Mouse (Mus musculus): ENCODE measurements around the gene Cacng2. TPM values are rescaled to one million over a fixed set of nuclear protein-coding genes. Genes with fewer than 3 reads are reported as not detected.
A peak's percentile ranks its signal among the peaks of the same experiment; 100 is the strongest.
"Not testable (repeated sequence)": the region's sequence is repeated elsewhere in the genome, so short reads cannot be mapped to it uniquely, and the experiment has no call there.

The Cacng2 gene
- total RNA-seq, 2 experiments from 2014 or later = 36.0 to 36.7 TPM

- intact Hi-C loops (cut with DNase I) = no loop called here
- no peak for DNase-seq
Observed at GRCm38 (mm10) chr15:78026521-78026920, 93.3 kb downstream of the Cacng2 start.

- intact Hi-C loops (cut with DNase I) = no loop called here
- DNase-seq = no peak
Observed at GRCm38 (mm10) chr15:78024211-78024610, 95.6 kb downstream of the Cacng2 start.

GRCm38 (mm10) chr15:78014046-78014445 lies 105.8 kb downstream of the Cacng2 start:
- no peak for DNase-seq

GRCm38 (mm10) chr15:78008206-78008605 lies 111.6 kb downstream of the Cacng2 start:
- intact Hi-C loops (cut with DNase I); DNase-seq: not testable (repeated sequence)

More at GRCm38 (mm10) chr15:78014046-78014445, 105.8 kb downstream of the Cacng2 start:
- intact Hi-C loops (cut with DNase I) = no loop called here

DNA sequence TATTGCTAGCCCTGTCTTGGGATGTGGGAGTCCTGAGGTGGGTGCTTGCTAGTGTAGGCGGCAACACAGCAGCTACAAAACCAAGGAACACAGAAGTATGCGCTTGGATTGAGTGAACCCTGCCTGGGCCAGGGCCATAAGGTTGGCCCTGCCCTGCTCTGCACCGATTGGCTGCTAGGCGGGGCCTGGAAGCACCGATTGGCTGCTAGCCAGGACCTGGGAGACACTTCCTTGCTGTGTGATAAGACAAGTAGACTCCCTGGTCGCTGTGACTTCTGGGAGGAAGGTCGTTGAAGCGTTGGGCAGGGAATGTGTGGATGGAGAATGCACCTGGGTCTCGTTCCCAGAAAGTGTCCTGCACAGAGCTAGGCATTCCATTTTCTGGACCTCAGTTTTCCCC lies 115.9 kb downstream of the Cacng2 start:
- peak; percentile 62 for DNase-seq
- intact Hi-C loops (cut with DNase I) = no loop called here

GRCm38 (mm10) chr15:78001400-78001799 lies 118.4 kb downstream of the Cacng2 start:
- no peak for DNase-seq
- intact Hi-C loops (cut with DNase I) = no loop called here

GRCm38 (mm10) chr15:77988541-77988940 lies 131.3 kb downstream of the Cacng2 start:
- intact Hi-C loops (cut with DNase I) = no loop called here
- peak; percentile 81 for DNase-seq

GRCm38 (mm10) chr15:77983391-77983790 lies 136.4 kb downstream of the Cacng2 start:
- intact Hi-C loops (cut with DNase I) = loop anchor here (5.0 kb wide), 1 partner anchor 189 kb away; the partner anchor contains the start of gene Ift27
- no peak for DNase-seq

DNA sequence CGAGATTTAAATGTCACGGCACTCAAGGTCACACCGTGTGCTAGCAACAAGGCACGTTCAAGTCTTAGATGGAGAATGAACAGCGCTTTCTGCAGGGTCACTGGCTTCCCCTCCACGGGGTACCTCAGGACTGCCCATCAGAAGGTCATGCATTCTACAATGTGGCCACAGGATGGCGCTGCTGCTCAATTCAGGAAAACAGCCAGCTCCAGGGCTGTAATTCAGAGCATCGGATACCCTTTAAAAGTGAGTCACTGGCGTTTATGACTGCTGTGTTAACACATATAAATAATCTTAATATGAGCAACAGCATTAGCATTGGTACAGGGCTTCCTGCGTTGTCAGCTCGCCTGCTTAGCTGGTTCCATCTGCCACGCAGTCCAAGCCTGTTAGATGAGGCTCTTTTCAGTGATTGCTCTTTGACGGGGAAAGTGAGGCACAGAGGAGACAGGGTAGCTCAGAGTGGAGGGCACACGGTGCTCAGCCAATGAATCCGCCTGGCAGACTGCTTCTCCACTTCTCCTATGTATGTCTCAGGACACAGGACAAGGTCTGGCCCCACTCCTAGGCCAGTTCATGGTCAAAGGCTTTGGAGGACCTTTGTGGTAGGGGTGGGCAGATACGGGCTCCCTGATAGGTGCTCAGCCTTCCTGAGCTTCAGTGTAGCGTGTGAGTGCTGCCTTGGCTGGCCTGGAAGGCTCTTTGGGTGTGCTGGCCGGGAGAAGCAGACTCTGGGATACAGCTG lies 137.5 kb downstream of the Cacng2 start:
- peak; percentile 86 for DNase-seq
- intact Hi-C loops (cut with DNase I) = loop anchor here (5.0 kb wide), 1 partner anchor 190 kb away; the partner anchor contains the start of gene Ift27

GRCm38 (mm10) chr15:77981181-77981680 lies 138.6 kb downstream of the Cacng2 start:
- DNase-seq = no peak
- intact Hi-C loops (cut with DNase I) = loop anchor here (5.0 kb wide), 1 partner anchor 191 kb away; the partner anchor contains the start of gene Ift27

DNA sequence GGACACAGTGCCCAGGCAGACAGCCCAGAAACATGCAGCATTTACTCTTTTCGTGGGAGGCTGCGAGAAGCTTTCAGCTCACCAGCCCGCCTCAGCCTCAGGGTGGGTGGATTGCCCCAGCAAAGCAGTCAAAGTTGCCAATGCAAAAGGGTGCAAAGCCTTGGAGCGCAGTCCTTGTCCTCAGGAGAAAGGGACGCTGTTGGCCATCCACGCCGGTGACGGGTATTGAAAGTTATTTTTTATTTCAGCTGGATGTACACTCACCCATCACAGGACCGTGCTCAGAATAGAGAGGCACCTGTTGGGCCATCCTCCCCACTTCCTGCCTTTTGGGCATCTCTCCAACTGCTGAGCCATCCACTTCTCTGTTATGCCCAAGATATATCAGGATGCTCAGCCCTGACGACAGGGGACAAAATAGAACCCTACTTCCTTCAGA lies 140.4 kb downstream of the Cacng2 start:
- DNase-seq = no peak
- intact Hi-C loops (cut with DNase I) = loop anchor here (10.0 kb wide), 1 partner anchor 455 kb away; no protein-coding TSS in a partner anchor

DNA sequence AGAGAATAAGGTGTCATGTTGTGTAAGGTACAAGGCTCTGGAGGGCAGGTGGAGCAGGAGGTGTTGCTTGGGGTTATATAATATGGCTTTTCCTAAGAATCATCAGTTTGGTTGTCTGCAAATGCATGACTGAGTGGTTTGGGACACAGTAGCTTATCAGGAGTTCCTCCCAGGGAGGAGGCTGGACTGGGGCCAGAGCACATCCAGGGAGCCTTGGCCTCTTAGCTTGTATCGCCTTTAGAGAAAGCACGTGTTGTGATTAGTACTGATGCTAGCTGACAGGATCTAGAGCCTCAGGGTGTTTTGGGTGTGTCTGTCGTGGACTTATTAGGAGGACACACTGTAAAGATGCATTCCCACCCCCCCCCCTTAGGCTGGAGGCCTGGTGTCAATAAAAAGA lies 142.2 kb downstream of the Cacng2 start:
- intact Hi-C loops (cut with DNase I) = loop anchor here (10.0 kb wide), 1 partner anchor 457 kb away; no protein-coding TSS in a partner anchor
- no peak for DNase-seq

- intact Hi-C loops (cut with DNase I) = loop anchor here (10.0 kb wide), 1 partner anchor 460 kb away; no protein-coding TSS in a partner anchor
- DNase-seq = no peak
Observed at GRCm38 (mm10) chr15:77974165-77974841, 145.5 kb downstream of the Cacng2 start.

- DNase-seq = peak; percentile 98
- intact Hi-C loops (cut with DNase I) = loop anchor here (10.0 kb wide), 1 partner anchor 464 kb away; no protein-coding TSS in a partner anchor
Observed at GRCm38 (mm10) chr15:77970470-77971292, 149.1 kb downstream of the Cacng2 start, which contains the start of gene Eif3d. Gene Eif3d (minus strand): TSS chr15:77970813.

DNA sequence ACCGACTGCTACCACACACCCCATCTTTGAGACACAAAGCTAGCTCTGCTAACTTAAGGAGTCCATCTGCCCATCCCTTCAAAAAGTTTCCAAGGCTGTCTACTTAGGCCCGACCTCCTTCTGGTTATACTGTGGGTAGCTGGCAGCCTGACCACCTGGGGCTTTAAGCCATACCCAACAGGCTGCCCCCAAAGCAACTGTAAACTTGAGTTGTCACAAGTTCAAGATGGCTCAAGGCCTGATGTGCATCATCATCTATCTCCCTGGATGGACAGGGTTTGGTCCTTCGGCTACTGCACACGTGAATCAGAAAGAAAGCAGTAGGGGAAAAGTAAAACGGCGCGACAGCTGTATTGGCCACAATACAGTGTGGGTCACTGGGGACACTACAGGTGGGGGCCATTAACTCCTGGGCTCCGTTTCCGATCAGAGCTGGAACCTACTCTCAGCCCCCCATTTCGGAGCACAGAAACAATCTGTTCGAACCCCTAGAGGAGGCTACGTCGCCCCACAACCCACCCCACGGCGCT lies 149.8 kb downstream of the Cacng2 start:
- DNase-seq = no peak
- intact Hi-C loops (cut with DNase I) = loop anchor here (10.0 kb wide), 1 partner anchor 465 kb away; no protein-coding TSS in a partner anchor

- DNase-seq = no peak
- intact Hi-C loops (cut with DNase I) = no loop called here
Observed at GRCm38 (mm10) chr15:77965117-77965528, 154.7 kb downstream of the Cacng2 start.

GRCm38 (mm10) chr15:77962447-77962846 lies 157.4 kb downstream of the Cacng2 start:
- DNase-seq = no peak
- intact Hi-C loops (cut with DNase I) = no loop called here

- DNase-seq = no peak
Observed at GRCm38 (mm10) chr15:77960693-77961092, 159.1 kb downstream of the Cacng2 start.

GRCm38 (mm10) chr15:77958071-77958470 lies 161.8 kb downstream of the Cacng2 start:
- no peak for DNase-seq
- intact Hi-C loops (cut with DNase I) = no loop called here

More at GRCm38 (mm10) chr15:77960693-77961092, 159.1 kb downstream of the Cacng2 start:
- intact Hi-C loops (cut with DNase I) = no loop called here

DNA sequence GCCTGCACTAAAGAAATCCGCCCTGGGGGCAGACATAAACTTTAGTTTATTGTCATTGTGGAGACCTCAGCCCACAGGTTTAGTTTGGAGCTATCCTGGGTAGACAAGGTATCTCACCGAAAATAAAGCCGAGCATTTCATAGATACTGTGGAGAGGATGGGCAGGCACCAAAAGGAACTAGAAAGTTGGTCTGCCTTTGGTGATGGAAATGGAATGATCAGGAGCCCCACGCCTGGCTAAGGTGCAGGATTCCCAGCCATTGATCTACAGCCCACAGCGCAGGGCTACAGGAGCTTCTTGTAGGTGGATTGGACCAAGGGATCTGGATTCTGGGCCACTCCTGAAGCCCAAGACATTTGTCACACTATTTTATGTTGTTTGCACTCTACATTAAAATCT lies 162.2 kb downstream of the Cacng2 start:
- DNase-seq = no peak
- intact Hi-C loops (cut with DNase I) = no loop called here
